Mouse (Mus musculus) embryo, embryonic 9.5 days (tissue): ENCODE measurements around the gene Tm4sf1.

Source experiments
- DNase-seq: peaks from one replicate; pipeline ENCODE4 v3.0.0-alpha.2; 2017; ENCODE audit errors: extremely low spot score

The Tm4sf1 gene

DNA sequence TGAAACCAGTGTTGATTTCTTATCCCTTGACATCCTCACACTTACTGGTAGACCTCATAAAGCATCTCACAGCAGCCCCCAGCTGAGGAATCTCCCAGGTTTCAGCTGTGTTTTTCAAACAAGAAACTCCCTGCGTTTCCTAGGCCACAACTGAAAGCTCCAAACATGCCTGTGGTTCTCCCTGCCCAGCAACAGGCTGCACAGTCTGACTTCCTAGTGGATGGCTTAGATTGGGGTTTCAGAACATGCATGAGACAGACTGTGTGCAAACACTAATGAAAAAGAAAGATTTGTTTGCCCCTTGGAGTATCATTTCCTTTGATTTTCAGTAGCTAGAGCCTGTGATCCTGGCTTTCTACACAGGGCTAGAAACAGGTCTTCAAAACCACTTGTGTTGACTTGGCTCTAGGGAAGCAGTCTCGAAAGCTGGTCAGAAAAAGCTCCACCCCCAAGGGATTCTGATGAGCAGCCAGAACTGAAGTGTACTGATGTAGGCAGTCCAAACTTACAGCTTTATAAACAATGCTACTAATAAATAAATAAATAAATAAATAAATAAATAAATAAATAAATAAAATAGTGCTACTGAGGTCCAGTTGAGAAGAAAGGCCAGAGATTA lies at the start of gene Tm4sf1:
Tm4sf1 (minus strand) TSS at position 68 of the 619 bp plus-strand sequence.
- no peak for DNase-seq

DNA sequence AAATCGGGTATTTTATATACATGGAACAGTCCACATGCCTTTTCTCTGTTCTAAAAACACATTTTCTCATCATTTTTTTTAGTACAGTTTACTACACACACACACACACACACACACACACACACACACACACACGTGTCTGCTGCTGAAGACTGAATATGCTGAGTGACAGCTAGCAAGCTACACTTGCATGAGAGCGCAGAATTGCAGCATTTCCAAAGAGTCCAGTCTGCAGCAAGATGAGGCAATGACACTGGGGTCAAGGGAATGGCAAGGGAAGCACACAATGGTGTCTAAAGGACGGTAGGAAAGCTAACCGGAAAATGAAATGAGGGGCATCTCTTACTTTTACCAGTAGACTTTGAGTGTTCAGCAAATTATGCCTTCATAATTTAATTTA lies 43.0 kb upstream of the Tm4sf1 start:
- DNase-seq = no peak

GRCm38 (mm10) chr3:57343837-57344607 lies 42.2 kb upstream of the Tm4sf1 start:
- DNase-seq = no peak

DNA sequence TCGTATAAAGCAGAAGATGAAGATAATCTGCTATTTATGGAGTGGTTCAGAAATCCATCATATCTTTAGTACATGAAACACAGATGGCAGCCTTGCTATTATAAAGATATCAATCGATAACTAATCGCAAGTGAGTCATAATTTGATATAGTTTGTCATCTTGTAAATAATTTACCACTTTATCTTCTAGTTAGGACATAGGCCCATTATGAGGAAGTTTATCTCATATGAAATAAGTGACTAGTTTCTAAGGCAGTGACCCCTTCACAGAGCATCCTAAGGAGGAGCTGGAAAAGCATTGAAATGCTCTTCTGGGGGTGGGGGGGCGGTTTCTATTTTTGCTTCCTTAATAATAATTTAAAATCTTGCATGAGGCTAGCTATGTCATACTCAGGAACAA lies 41.2 kb upstream of the Tm4sf1 start:
- DNase-seq = no peak

DNA sequence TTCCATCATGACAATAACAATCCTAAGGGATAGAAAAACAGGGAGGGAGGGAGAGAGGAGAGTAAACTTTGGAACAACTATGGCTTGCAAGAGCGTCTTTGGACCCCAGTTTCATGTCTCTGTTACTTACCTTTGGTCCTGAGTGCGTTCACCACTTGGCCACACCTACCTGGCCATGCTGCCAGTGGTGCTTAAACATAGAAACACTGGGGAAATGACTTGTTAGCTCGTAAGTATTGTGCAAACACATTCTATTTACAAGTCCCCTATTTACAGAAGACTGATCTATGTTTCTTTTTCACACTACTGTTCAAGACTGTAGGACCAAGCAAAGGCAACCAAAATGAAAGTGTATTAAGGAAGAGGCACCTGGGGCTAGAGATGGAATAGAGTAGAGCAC lies 39.5 kb upstream of the Tm4sf1 start:
- DNase-seq = no peak

DNA sequence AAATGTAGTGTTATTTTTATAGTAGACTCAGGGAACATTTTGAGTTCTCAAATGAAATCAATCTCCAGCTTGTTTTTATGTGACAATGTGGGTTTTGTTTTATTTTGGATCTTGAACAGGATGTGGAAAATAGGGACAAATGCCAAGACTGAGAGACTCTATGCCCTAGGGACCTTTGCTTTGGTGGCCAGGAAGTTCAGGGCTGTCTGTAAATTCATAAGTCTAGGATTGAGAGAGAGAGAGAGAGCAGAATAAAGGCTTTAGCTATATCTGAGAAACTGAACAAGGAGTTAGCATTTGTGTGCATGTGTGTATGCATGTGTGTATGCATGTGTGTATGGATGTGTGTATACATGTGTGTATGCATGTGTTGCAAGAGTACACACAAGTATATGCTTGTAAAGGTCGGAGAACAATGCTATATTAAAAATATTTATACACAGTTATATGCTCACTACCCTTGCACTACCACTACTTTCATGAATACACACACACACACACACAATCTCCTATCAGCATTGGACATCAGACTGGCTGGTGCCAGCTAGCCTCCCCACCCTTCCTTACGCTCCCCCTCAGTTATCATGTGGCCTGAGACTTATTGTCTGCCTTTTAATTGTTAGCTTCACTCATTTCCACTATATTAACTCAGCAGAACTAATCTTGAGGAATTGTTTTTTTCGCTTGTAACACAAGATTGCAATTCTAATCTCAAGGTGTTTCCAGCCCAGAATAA lies 33.5 kb upstream of the Tm4sf1 start:
- DNase-seq = no peak

- DNase-seq = no peak
These were observed 26.2 kb upstream of the Tm4sf1 start for GRCm38 (mm10) chr3:57327941-57328340.

- DNase-seq = no peak
These were observed 5.3 kb upstream of the Tm4sf1 start for GRCm38 (mm10) chr3:57307076-57307475.

DNA sequence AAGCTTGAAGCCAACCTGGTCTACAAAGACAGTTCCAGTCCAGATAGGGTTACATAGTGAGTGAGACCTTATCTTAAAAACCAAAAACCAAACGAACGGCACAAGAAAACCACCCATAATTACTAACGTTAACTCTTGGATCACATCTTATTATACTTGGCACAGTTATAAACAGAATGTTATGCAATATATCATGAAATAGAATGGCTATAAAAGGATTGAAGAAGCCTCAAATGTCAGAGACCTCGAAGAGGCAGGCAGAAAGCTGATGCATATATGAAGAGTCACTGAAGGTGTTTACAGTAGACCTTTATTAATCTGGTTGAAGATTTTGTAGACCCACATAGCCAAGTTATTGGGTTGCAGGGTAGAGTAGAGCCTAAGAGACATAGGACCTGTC lies 3.8 kb upstream of the Tm4sf1 start:
- no peak for DNase-seq

DNA sequence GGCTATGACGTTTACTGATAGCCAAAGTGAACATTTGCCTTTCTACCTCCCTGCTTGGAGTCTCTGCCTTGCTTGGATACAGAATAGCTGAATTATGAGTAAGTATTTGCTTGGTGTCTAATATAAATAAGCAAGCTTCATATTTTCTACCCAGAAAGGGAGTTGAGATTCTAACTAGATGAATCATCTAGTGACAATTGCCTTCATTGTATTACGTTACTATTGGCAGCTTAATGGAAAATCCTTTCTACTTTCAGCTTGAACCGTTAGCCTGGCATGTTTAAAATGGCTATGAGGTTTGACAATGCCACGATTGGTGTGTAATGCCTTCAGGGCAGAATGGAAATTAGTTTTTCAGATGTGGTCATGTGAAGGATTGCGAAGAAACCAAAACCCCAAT lies 2.7 kb upstream of the Tm4sf1 start:
- DNase-seq = no peak

DNA sequence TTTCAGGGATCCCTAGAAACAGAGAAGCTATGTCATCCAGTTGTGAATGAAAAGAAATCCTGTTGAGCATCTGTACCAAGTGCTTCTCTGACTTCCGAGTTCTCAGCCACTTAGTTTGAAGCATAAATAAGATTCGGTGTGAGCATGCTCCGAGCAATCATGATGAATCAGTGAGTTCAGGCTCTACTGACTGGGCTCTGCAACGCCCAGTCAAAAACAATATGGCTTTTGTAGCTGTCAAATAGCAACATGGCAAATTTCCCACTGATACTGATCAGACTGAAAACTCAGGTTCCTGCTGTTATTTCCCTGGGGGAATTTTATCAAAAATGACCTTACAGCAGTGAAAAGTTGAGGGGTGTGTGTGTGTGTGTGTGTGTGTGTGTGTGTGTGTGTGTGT lies 2.3 kb upstream of the Tm4sf1 start:
- no peak for DNase-seq

- no peak for DNase-seq
These were observed 1.7 kb upstream of the Tm4sf1 start for GRCm38 (mm10) chr3:57303486-57303885.

GRCm38 (mm10) chr3:57302886-57303285 lies 1.1 kb upstream of the Tm4sf1 start:
- no peak for DNase-seq

DNA sequence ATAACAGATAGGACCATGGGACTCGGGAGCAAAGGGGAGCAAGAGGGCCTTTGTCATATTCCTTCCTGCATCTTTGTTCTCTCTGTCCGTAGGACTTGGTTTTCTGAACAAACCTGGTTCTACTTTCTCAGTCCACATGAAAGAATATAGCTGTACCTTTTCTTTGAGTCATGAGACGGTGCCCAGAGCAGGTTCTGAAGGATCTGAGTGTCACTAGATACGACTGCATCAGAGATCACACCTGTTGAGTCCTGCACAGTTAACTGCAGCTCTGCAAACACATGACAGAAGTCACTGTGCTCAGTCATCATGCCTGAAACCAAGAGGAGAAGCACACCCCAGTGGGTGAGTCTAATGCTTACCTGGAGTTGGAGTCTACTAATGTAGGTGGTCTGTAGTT lies 422 bp downstream of the Tm4sf1 start:
- no peak for DNase-seq

- DNase-seq = no peak
These were observed 3.8 kb downstream of the Tm4sf1 start for GRCm38 (mm10) chr3:57297991-57298390.

DNA sequence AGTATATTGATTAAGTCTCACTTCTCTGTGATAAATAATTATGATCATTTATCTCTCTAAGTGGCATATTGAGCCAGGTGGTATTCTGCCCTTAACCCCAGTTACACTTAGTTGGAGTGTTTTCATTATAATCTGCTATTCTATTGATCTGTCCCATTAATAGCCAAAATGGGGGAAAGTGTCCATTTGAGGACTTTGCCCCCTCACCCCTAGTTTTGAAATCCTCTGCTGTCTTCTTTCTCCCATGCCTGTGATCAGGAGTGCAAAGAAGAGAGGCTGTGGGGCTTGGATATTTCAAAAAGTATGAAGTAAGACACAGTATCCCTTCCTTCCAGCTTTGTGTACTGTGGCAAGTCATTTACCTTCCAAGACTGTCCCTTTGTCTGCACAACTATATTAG lies 5.2 kb downstream of the Tm4sf1 start:
- DNase-seq = no peak

GRCm38 (mm10) chr3:57295631-57296030 lies 6.2 kb downstream of the Tm4sf1 start:
- no peak for DNase-seq

DNA sequence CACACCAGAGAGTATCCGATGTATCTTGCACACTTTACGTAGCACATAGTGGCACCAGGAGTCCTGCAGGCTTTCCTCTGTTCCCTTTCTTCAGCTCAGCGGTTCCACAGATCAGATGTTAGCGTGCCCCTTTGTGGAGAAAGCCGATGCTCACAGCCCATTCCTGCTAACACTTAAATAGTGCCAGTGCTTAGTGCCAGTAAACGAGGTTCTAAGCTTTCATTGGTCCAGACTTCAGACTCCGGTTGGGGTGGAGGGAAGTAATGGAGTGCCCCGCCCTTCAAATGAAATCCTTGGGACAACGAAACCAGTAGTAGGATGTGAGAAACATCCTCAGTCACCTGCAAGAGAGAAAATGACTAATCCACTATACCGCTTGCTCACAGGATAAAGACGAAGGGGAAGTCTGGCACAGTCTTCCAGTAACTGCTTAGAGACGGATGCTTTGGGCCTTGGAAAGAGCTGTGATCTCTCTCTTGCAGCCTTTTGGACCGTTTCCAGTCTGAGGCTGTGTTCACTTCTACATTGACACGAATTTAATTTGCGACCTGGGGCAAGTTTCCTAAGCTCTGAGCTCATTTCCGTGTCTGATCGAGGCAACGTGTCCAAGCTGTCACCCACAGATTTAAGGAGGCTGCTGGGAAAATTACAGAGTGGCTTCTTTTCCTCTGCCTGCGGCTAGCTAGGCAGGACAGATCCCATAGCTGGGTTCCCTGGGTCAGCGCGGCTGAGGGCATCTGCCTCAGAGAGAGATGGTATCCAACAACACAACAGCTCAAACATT lies 6.9 kb downstream of the Tm4sf1 start:
- no peak for DNase-seq

GRCm38 (mm10) chr3:57293925-57294324 lies 7.9 kb downstream of the Tm4sf1 start:
- no peak for DNase-seq

DNA sequence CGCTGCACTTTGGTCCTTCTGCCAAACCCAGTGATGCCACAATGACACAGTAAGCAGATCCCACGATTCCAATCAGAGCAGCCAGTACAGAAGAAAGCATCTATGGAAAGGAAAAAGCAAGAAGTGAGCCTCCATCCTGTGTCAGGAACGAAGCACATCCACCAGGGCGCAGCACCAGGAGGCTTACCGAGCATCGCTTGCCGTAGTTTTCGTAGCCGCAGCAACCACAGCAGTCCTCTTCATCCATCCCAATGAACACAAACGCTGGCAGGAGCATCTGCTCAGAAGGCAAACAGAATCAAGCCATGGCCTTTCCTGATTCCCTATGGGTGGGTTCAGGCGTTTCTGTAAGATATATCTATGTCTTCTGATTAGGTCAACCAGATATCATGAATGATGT lies 9.0 kb downstream of the Tm4sf1 start:
- no peak for DNase-seq

DNA sequence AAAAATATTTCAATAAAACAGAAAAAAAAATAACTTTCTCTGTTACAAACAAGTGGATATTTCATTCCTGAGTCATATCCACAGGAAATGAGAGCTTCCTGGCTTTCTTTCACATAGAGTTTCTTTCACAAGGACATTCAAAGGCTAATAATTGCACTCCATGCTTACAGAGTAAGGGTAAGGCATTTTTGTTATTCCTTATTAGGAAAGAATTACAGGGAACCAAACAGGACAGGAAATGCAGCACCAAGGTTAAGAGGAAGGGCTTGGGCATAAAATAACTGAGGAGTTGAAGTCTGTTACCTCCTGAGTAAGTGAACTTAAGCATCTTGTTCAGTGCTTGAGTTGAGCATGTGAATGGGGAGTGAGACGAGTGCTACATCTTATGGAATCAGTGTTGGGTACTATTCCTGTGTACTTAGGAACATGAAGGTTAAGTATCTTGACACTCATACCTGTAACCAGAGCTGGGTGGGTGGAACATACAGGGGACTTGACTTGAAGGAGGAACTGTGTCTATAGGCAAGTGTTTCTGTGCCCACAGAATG lies 12.8 kb downstream of the Tm4sf1 start:
- DNase-seq = no peak
